Mouse (Mus musculus) brain, embryonic 14.5 days (tissue): ENCODE data around the gene Adora3. TPM values are rescaled to one million over a fixed set of nuclear protein-coding genes. Genes with fewer than 3 reads are reported as not detected.

Experiments used
- DNase-seq: peaks from one replicate; pipeline ENCODE4 v3.0.0-alpha.2; 2011; ENCODE audit warnings: low read depth
- CTCF ChIP-seq: fragments of 200-500 bp; IDR thresholded peaks from 2 replicates; pipeline ENCODE4 v1.5.1; 2012; ENCODE audit warnings: inconsistent platforms, mild to moderate bottlenecking, moderate library complexity, borderline replicate concordance; ENCODE audit not compliant: insufficient read depth, insufficient read length; ENCODE audit errors: extremely low read depth
- POLR2A ChIP-seq: fragments of 200-500 bp; IDR thresholded peaks from 2 replicates; pipeline ENCODE4 v1.6.1; 2012; ENCODE audit warnings: mild to moderate bottlenecking, inconsistent platforms, borderline replicate concordance; ENCODE audit not compliant: poor library complexity, insufficient read depth, insufficient read length, severe bottlenecking; ENCODE audit errors: extremely low read depth
- polyA plus RNA-seq: library from polyadenylated mRNA; depleted of rRNA; stranded (reverse); fragments of >200 nt; gene quantifications from 2 replicates; pipeline ENCODE4 v1.2.3, GENCODE M21; 2012; rRNA removed

Gene Adora3
- polyA plus RNA-seq, 1 experiment, result 0.16 TPM

DNA sequence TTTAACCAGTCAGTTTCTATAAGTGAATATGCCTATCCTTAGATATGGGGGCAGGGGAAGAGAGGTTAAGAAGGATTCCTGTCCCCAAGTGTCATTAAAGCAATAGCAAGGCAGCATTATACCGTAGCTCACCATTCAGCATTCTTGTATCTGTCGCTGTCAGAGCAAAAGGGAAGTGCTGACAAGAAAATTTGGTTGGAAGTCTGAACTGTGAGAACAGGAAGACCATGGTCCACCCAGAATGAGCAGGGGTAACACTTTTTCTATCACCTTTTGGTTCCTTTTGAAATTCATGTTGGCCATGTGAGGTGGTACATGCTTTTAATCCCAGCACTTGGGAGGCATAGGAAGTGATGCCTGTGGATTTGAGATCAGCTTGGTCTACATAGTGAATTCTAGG, 60.4 kb downstream of the Adora3 start:
- TF ChIP-seq POLR2A, result no peak
- no peak for DNase-seq

- no peak for TF ChIP-seq CTCF
- TF ChIP-seq POLR2A, result no peak
- no peak for DNase-seq
These were observed 61.8 kb downstream of the Adora3 start, which contains the start of gene I830077J02Rik for GRCm38 (mm10) chr3:105932240-105933071. TSS of gene I830077J02Rik (minus strand) at chr3:105932664.

- TF ChIP-seq POLR2A (no peak), CTCF (no peak)
- no peak for DNase-seq
These were observed 63.3 kb downstream of the Adora3 start for GRCm38 (mm10) chr3:105933926-105934325.

- DNase-seq, result peak; percentile 34
- TF ChIP-seq POLR2A (no peak), CTCF (no peak)
These were observed 64.4 kb downstream of the Adora3 start for GRCm38 (mm10) chr3:105935033-105935432.

- TF ChIP-seq POLR2A, result no peak
- no peak for TF ChIP-seq CTCF
- DNase-seq, result no peak
These were observed 65.5 kb downstream of the Adora3 start for GRCm38 (mm10) chr3:105936111-105936510.

GRCm38 (mm10) chr3:105951348-105951747, 80.7 kb downstream of the Adora3 start:
- no peak for TF ChIP-seq POLR2A
- TF ChIP-seq CTCF, result no peak
- no peak for DNase-seq

DNA sequence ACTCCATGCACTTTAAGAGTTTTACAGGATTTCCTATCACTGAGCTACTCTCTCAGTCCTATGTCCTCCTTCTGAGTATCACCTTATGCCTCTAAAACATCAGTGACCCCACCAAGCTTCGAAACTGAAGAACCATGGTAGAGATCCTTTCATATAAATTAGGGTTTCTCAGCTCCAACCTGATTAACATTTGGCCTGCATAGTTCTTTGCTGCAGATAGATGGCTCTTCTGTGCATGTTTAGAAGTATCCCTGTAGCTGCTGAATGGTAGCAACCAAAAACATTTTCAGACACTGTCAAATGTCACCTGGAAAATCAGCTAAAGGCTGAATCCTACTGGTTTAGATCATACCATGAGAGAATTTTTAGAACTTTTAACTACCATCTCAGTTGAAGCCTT, 86.6 kb downstream of the Adora3 start:
- no peak for DNase-seq
- no peak for TF ChIP-seq POLR2A
- TF ChIP-seq CTCF, result no peak

- DNase-seq, result no peak
- no peak for TF ChIP-seq CTCF
- TF ChIP-seq POLR2A, result no peak
These were observed 87.5 kb downstream of the Adora3 start for GRCm38 (mm10) chr3:105958204-105958603.

Other genes starting within 250 kb of the Adora3 start
- gene Ddx20, start 183.3 kb upstream of the Adora3 start, polyA plus RNA-seq, result 19.5 and 19.9 TPM in 2 replicates
- gene Inka2, start 166.3 kb upstream of the Adora3 start, polyA plus RNA-seq, result 3.6 and 7.4 TPM in 2 replicates
- gene Rap1a, start 69.5 kb upstream of the Adora3 start, polyA plus RNA-seq, result 29.6 and 32.7 TPM in 2 replicates
- 0.11 TPM in 2 replicates for gene Tmigd3, start within 50 bp of the Adora3 start, polyA plus RNA-seq
- gene I830077J02Rik, start 61.8 kb downstream of the Adora3 start, polyA plus RNA-seq, result 0.34 and 0.68 TPM in 2 replicates
- gene Wdr77, start 88.5 kb downstream of the Adora3 start, polyA plus RNA-seq, result 61.6 and 79.6 TPM in 2 replicates
- 237 and 266 TPM in 2 replicates for gene Atp5f1, start 89.2 kb downstream of the Adora3 start, polyA plus RNA-seq
- gene Ovgp1, start 102.9 kb downstream of the Adora3 start, polyA plus RNA-seq, result 11.6 and 13.6 TPM in 2 replicates
- gene Pifo, start 143.8 kb downstream of the Adora3 start, polyA plus RNA-seq, result 4.0 and 4.6 TPM in 2 replicates
- not detected in 2 replicates for gene Chil5, start 162.0 kb downstream of the Adora3 start, polyA plus RNA-seq
- 1.5 and 1.6 TPM in 2 replicates for gene Chia1, start 242.4 kb downstream of the Adora3 start, polyA plus RNA-seq